Mouse (Mus musculus) liver, embryonic 11.5 days (tissue): Measurements from ENCODE around the gene Arl6ip5. TPM values are rescaled to one million over a fixed set of nuclear protein-coding genes. Genes with fewer than 3 reads are reported as not detected.

Source experiments
- ATAC-seq: fragments of 200-750 bp; cut with Nextera tagmentation; replicated peaks from 2 replicates; pipeline ENCODE4 v1.8.0; 2017; ENCODE audit warnings: moderate number of reproducible peaks, mild to moderate bottlenecking, moderate TSS enrichment, moderate library complexity; ENCODE audit not compliant: low FRiP score
- DNase-seq: peaks from one replicate; pipeline ENCODE4 v3.0.0-alpha.2; 2017; ENCODE audit warnings: low spot score
- H3K27ac ChIP-seq: fragments of 300-500 bp; sonication (generic); 2 replicates; pipeline ENCODE4 v1.5.1; 2014; ENCODE audit warnings: mild to moderate bottlenecking, low read depth, low read length, control low read depth
- H3K27me3 ChIP-seq: fragments of 300-500 bp; sonication (generic); replicated peaks from 2 replicates; pipeline ENCODE4 v1.6.1; 2014; ENCODE audit warnings: low read length, mixed read lengths; ENCODE audit not compliant: control insufficient read depth, insufficient read depth
- H3K36me3 ChIP-seq: fragments of 300-500 bp; sonication (generic); 2 replicates; pipeline ENCODE4 v1.6.1; 2014; ENCODE audit warnings: mild to moderate bottlenecking, low read length, moderate library complexity, mixed read lengths; ENCODE audit not compliant: control insufficient read depth, insufficient read depth
- H3K4me1 ChIP-seq: fragments of 300-500 bp; sonication (generic); replicated peaks from 2 replicates; pipeline ENCODE4 v1.6.1; 2014; ENCODE audit warnings: low read length, mixed read lengths; ENCODE audit not compliant: control insufficient read depth, insufficient read depth
- H3K4me2 ChIP-seq: fragments of 300-500 bp; sonication (generic); 2 replicates; pipeline ENCODE4 v1.6.1; 2014; ENCODE audit warnings: mild to moderate bottlenecking, control low read depth, moderate library complexity
- H3K4me3 ChIP-seq: fragments of 300-500 bp; sonication (generic); 2 replicates; pipeline ENCODE4 v1.5.1; 2014; ENCODE audit warnings: low read depth, low read length, control low read depth
- H3K9ac ChIP-seq: fragments of 300-500 bp; sonication (generic); 2 replicates; pipeline ENCODE4 v1.6.1; 2014; ENCODE audit warnings: low read depth, low read length, control low read depth
- H3K9me3 ChIP-seq: fragments of 300-500 bp; sonication (generic); 2 replicates; pipeline ENCODE4 v1.6.1; 2016; ENCODE audit warnings: low read length, inconsistent platforms, mixed read lengths; ENCODE audit not compliant: control insufficient read depth
- WGBS: fragments of 180-500 bp; shearing (Covaris S2); extraction: QIAGEN DNeasy Blood & Tissue Kit; methylation state at CpG from one replicate; pipeline ENCODE4 v1.1.7; 2014; 5-methylcytosine and 5-hydroxymethylcytosine counted together
- polyA plus RNA-seq: library from polyadenylated mRNA; unstranded; fragments of >200 nt; fragmentation: Nextera tagmentation; extraction: Ambion mirVana; gene quantifications from 2 replicates; pipeline ENCODE4 v1.2.1, GENCODE M21; 2014

The Arl6ip5 gene
- polyA plus RNA-seq, 1 experiment from 2014 or later = 38.6 TPM

- 69% methylated on average over 2 of the region's 2 CpGs for WGBS
Observed at GRCm38 (mm10) chr6:97272349-97272748, 61.9 kb downstream of the Arl6ip5 start.

GRCm38 (mm10) chr6:97273058-97273710 lies 62.7 kb downstream of the Arl6ip5 start:
- no peak overlapping the region for H3K4me2 ChIP-seq
- WGBS = 71% methylated on average over 16 of the region's 16 CpGs
- no peaks in the 10 kb centered on the region for H3K9me3 ChIP-seq
- H3K27ac ChIP-seq = no peak overlapping the region
- DNase-seq = no peak
- H3K4me1 ChIP-seq = peaks cover 3% of the 10 kb centered on the region
- no peak for ATAC-seq
- H3K36me3 ChIP-seq = no peaks in the 10 kb centered on the region
- H3K9ac ChIP-seq = no peak overlapping the region
- no peaks in the 10 kb centered on the region for H3K27me3 ChIP-seq
- H3K4me3 ChIP-seq = no peak overlapping the region

More at GRCm38 (mm10) chr6:97272349-97272748, 61.9 kb downstream of the Arl6ip5 start:
- H3K9me3 ChIP-seq = no peaks in the 10 kb centered on the region
- no peak for ATAC-seq
- no peak overlapping the region for H3K4me3 ChIP-seq
- H3K36me3 ChIP-seq = no peaks in the 10 kb centered on the region
- no peak overlapping the region for H3K4me2 ChIP-seq
- H3K4me1 ChIP-seq = no peaks in the 10 kb centered on the region
- no peak for DNase-seq
- H3K27ac ChIP-seq = no peak overlapping the region
- H3K9ac ChIP-seq = no peak overlapping the region
- H3K27me3 ChIP-seq = no peaks in the 10 kb centered on the region

- peaks cover 7% of the 10 kb centered on the region for H3K4me1 ChIP-seq
- H3K27me3 ChIP-seq = no peaks in the 10 kb centered on the region
- H3K4me2 ChIP-seq = no peak overlapping the region
Observed at GRCm38 (mm10) chr6:97273777-97274176, 63.3 kb downstream of the Arl6ip5 start.

GRCm38 (mm10) chr6:97275760-97276159 lies 65.3 kb downstream of the Arl6ip5 start:
- H3K4me3 ChIP-seq = no peak overlapping the region
- H3K4me1 ChIP-seq = peaks cover 7% of the 10 kb centered on the region
- H3K9me3 ChIP-seq = no peaks in the 10 kb centered on the region
- WGBS = 56% methylated on average over 4 of the region's 4 CpGs
- no peaks in the 10 kb centered on the region for H3K36me3 ChIP-seq
- DNase-seq (no peak), ATAC-seq (no peak)
- H3K27me3 ChIP-seq = no peaks in the 10 kb centered on the region
- H3K27ac ChIP-seq = no peak overlapping the region
- H3K4me2 ChIP-seq = no peak overlapping the region
- H3K9ac ChIP-seq = no peak overlapping the region

More at GRCm38 (mm10) chr6:97273777-97274176, 63.3 kb downstream of the Arl6ip5 start:
- DNase-seq (no peak), ATAC-seq (no peak)
- Histone ChIP-seq H3K9me3 (no peaks in the 10 kb centered on the region), H3K27ac (no peak overlapping the region), H3K9ac (no peak overlapping the region), H3K4me3 (no peak overlapping the region), H3K36me3 (no peaks in the 10 kb centered on the region)
- 75% methylated on average over 3 of the region's 3 CpGs for WGBS

GRCm38 (mm10) chr6:97276366-97276765 lies 65.9 kb downstream of the Arl6ip5 start:
- Histone ChIP-seq H3K4me1 (peaks cover 7% of the 10 kb centered on the region), H3K9me3 (no peaks in the 10 kb centered on the region), H3K4me2 (no peak overlapping the region), H3K36me3 (no peaks in the 10 kb centered on the region), H3K27me3 (no peaks in the 10 kb centered on the region), H3K4me3 (no peak overlapping the region), H3K27ac (no peak overlapping the region), H3K9ac (no peak overlapping the region)
- ATAC-seq (no peak), DNase-seq (no peak)
- 49% methylated on average over 4 of the region's 4 CpGs for WGBS

GRCm38 (mm10) chr6:97276890-97277497 lies 66.5 kb downstream of the Arl6ip5 start:
- H3K9ac ChIP-seq = no peak overlapping the region
- H3K4me2 ChIP-seq = no peak overlapping the region
- no peak overlapping the region for H3K4me3 ChIP-seq
- H3K9me3 ChIP-seq = no peaks in the 10 kb centered on the region
- WGBS = 54% methylated on average over 5 of the region's 5 CpGs
- no peak overlapping the region for H3K27ac ChIP-seq
- H3K27me3 ChIP-seq = no peaks in the 10 kb centered on the region
- DNase-seq (no peak), ATAC-seq (no peak)
- H3K36me3 ChIP-seq = no peaks in the 10 kb centered on the region
- peaks cover 7% of the 10 kb centered on the region for H3K4me1 ChIP-seq

- DNase-seq = peak; percentile 62
- no peaks in the 10 kb centered on the region for H3K36me3 ChIP-seq
- peak overlapping the region; percentile 41; the same call in 1 of the 2 replicates for H3K9ac ChIP-seq
- WGBS = 3% methylated on average over 19 of the region's 19 CpGs
- no peak overlapping the region for H3K27ac ChIP-seq
- H3K4me3 ChIP-seq = peak overlapping the region; percentile 25
- ATAC-seq = peak; percentile 76
- H3K9me3 ChIP-seq = no peaks in the 10 kb centered on the region
- H3K4me2 ChIP-seq = peak overlapping the region; percentile 72
- peaks cover 7% of the 10 kb centered on the region for H3K4me1 ChIP-seq
- no peaks in the 10 kb centered on the region for H3K27me3 ChIP-seq
Observed at GRCm38 (mm10) chr6:97278014-97278787, 67.7 kb downstream of the Arl6ip5 start.

GRCm38 (mm10) chr6:97278878-97279277 lies 68.4 kb downstream of the Arl6ip5 start:
- DNase-seq (no peak), ATAC-seq (no peak)
- H3K27me3 ChIP-seq = no peaks in the 10 kb centered on the region
- H3K27ac ChIP-seq = no peak overlapping the region
- no peak overlapping the region for H3K4me3 ChIP-seq
- peaks cover 7% of the 10 kb centered on the region for H3K4me1 ChIP-seq
- H3K9ac ChIP-seq = no peak overlapping the region
- no peaks in the 10 kb centered on the region for H3K36me3 ChIP-seq
- 55% methylated on average over 6 of the region's 6 CpGs for WGBS
- H3K9me3 ChIP-seq = no peaks in the 10 kb centered on the region
- H3K4me2 ChIP-seq = no peak overlapping the region
